Mouse (Mus musculus): ENCODE results near the gene Rybp.

The Rybp gene

DNA sequence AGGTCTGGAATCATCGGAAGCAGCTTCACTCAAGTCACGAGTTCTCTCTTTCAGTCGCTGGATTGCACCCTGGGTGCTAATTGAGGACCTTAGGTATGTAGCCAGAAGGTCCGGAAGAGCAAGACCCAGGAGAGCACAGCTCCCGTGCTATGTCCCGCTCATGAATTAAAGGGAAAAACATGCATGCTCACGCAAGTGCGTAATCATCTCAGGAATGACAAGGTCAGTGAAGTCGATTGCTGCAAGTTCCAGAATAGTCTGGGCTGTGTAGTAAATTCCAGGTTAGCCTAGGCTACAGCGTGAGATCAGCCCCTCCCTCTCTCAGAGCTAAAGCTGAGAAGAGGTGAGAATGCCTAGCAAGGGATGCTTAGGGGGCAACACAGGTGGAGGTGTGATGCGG, 100.5 kb downstream of the Rybp start:
- DNase-seq = no peak

DNA sequence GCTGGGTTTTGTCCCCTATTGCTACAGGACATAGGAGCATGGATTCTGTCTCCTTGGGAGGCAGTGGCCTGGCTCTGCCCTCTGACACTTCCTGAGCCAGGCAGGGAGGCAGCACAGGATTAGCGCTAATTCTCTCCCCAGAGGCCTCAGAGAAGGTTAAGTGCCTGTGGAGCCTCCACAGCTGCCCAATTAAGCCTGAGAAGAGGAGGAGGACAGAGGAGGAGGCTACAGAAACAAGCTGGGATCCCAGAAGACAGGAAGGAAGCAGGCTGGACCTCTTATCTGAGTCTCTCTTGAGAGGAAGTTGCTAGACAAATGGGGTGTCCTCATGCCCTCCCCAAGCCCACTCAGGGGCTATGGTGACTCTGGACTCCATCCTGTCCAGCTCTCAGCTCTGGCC, 101.8 kb downstream of the Rybp start:
- no peak for DNase-seq

DNA sequence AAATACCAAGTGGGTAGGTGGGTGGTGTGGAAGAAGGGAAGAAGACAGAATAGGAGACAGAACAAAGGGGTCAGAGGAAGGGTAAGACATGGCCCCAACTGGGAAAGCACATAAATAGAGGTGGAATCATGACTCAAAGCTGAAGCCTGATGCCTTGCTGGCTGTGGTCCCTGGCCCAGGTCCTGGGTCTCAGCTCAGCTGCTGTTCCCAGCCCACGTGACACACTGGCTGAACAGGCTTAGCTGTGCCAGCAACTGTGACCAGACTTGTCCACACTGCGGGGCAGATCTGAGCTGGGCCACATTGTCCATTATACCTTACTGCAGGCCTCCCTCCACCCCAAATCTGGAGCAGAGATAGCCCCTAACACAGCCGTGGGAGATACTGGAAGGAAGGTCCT, 103.9 kb downstream of the Rybp start:
- DNase-seq = no peak

DNA sequence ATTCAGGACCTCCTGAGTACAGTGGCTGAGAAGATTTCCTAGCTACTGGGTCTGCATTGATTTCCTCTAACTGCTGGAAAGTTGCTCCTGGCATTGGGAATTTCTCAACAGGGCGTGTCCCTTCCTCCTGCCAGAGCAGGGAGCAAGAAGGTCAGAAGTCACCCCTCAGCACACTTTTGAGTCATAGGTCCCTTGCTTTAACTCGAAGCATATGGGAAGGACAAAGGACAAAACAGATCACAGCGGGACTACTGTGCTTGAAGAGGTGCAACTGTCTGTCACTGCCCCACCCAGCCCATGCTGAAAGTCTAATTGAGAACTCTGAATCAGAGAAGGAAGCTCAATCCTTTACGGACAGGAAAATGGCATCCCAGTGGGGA, 106.4 kb downstream of the Rybp start:
- no peak for DNase-seq

GRCm38 (mm10) chr6:100180213-100180882, 106.9 kb downstream of the Rybp start:
- DNase-seq = no peak

DNA sequence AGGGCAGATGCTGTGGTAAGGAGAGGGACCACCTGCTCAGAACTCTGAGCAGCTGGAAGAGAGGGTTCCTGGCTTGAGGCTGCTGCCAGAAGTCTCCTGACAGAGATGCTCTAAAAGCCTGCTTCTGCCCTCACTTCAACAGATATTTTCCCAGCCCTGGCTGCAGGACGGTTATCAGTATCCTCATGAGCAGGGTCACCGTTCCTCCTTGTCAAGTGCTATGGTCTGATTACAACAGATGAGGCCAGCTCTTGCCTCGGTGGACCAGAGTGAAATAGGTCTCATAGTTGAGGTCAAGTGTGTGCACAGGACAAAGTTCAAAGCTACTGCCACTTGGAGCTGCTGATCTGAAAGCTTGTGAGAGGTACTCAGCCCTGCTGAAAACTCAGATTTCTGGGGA, 108.5 kb downstream of the Rybp start:
- no peak for DNase-seq
